1 mouse cellular context compared by ENCODE assay signal in genomic region chr17:40763662-40764061, GRCm38 (mm10).
TF ChIP-seq lines count a peak whose summit lies in the region.

No protein-coding gene starts in this region.

TF ChIP-seq in myocyte, 11 proteins besides CTCF, POLR2A, EP300 and RAD21 (continued from another document):
- TF ChIP-seq CEBPB (IDR thresholded peaks at IDR 0.05; ENCODE audit: insufficient read depth, poor library complexity, severe bottlenecking), result no peak
- TF ChIP-seq TCF3 (IDR thresholded peaks at IDR 0.05; ENCODE audit: insufficient read length, low read depth), result no peak
- no peak for TF ChIP-seq TCF12 (IDR thresholded peaks at IDR 0.05; ENCODE audit: insufficient read depth, poor library complexity, severe bottlenecking)
- TF ChIP-seq SRF (IDR thresholded peaks at IDR 0.05; ENCODE audit: control insufficient read depth, insufficient read length, low read depth), result no peak
- no peak for TF ChIP-seq REST (IDR thresholded peaks at IDR 0.05; ENCODE audit: insufficient read depth, insufficient read length)
- TF ChIP-seq MYOG (IDR thresholded peaks at IDR 0.05; ENCODE audit: control insufficient read depth in 1 of 3, insufficient read depth in 1 of 3, insufficient read length in 2 of 3, low read depth in 2 of 3), result no peak
TF ChIP-seq in myocyte: peak in this region for 0.
